ENCODE assay signal across 8 mouse cellular contexts in genomic region chr6:71143894-71144455, GRCm38 (mm10). TPM values are rescaled to one million over a fixed set of nuclear protein-coding genes. Genes with fewer than 3 reads are reported as not detected.
DNase-seq lines count a peak whose midpoint lies in the region.

Gene Thnsl2, minus strand, starts transcription at chr6:71144439.

- DNase-seq in adrenal gland, adult 8-10 months, result peak; percentile 56
- DNase-seq in embryo, embryonic 10.5 days (ENCODE audit: low spot score), result peak; percentile 81
- DNase-seq in gastrocnemius, postnatal 25 days, result peak; percentile 76
- peak; percentile 76 for DNase-seq in induced T-regulatory cell, adult 2 months (ENCODE audit: low read depth)
- peak; percentile 35 to 54 for DNase-seq in left cerebral cortex, adult 8-10 months (ENCODE audit: low spot score in 2 of 2)
- DNase-seq in lung, postnatal 4 days, result peak; percentile 73 to 81
- peak; percentile 46 for DNase-seq in retina, postnatal 7 days (ENCODE audit: low read depth, low spot score)
- DNase-seq in urinary bladder, postnatal 36 days (ENCODE audit: low spot score in 2 of 2), result peak; percentile 65 to 70

RNA-seq across cellular contexts. Expression of gene Thnsl2, which starts in this region (rescaled TPM):
- 10 to 100 TPM; 19.0 to 36.9 (median 27.6) TPM for total RNA-seq in adrenal gland, adult 8-10 months (2022)
- 1 to 10 TPM; 5.1 to 6.1 TPM for total RNA-seq in gastrocnemius, postnatal 25 days (2021)
- total RNA-seq in left cerebral cortex, adult 8-10 months (2022), result 1 to 10 TPM; 4.6 to 9.5 (median 5.5) TPM

Comparison
In these comparisons a context has a peak if more than half of its experiments do, and no peak if none do; other contexts are left out.
1. Peak in every context shown above with its lines: DNase-seq.